Mouse (Mus musculus): ENCODE measurements at regions not wholly inside any gene's neighbourhood (a gene's known extent, or its start where the extent isn't known, plus 50 kb on each side); places are given as distances from the start of the nearest gene placed in this dataset.

- TF ChIP-seq CTCF (IDR thresholded peaks at IDR 0.05; ENCODE audit: low read depth) (no peak), EP300 (IDR thresholded peaks at IDR 0.05; ENCODE audit: low read depth) (no peak)
Measured at GRCm38 (mm10) chr2:83224018-83224417, 280.6 kb downstream of the Fsip2 start.
